Mouse (Mus musculus) embryonic facial prominence, embryonic 11.5 days (tissue): ENCODE data around the gene Dctn1. TPM values are rescaled to one million over a fixed set of nuclear protein-coding genes. Genes with fewer than 3 reads are reported as not detected.
A peak's percentile ranks its signal among the peaks of the same experiment; 100 is the strongest.

ENCODE experiments used
- ATAC-seq: fragments of 200-750 bp; cut with Nextera tagmentation; replicated peaks from 2 replicates; pipeline ENCODE4 v1.8.0; 2017; ENCODE audit warnings: low read depth; ENCODE audit not compliant: insufficient number of reproducible peaks, low FRiP score, low TSS enrichment
- DNase-seq: peaks from one replicate; pipeline ENCODE4 v3.0.0-alpha.2; 2015; ENCODE audit warnings: low spot score
- H3K27ac ChIP-seq: fragments of 300-500 bp; sonication (generic); replicated peaks from 2 replicates; pipeline ENCODE4 v1.5.1; 2014; ENCODE audit warnings: mild to moderate bottlenecking, low read depth, low read length, control low read depth
- H3K27me3 ChIP-seq: fragments of 300-500 bp; sonication (generic); 2 replicates; pipeline ENCODE4 v1.6.1; 2014; ENCODE audit warnings: mild to moderate bottlenecking, low read length, moderate library complexity, mixed read lengths; ENCODE audit not compliant: control insufficient read depth, insufficient read depth
- H3K36me3 ChIP-seq: fragments of 300-500 bp; sonication (generic); replicated peaks from 2 replicates; pipeline ENCODE4 v1.6.1; 2014; ENCODE audit warnings: low read depth, mild to moderate bottlenecking, low read length, moderate library complexity, mixed read lengths; ENCODE audit not compliant: control insufficient read depth, insufficient read depth
- H3K4me1 ChIP-seq: fragments of 300-500 bp; sonication (generic); 2 replicates; pipeline ENCODE4 v1.6.1; 2014; ENCODE audit warnings: low read length, mixed read lengths; ENCODE audit not compliant: control insufficient read depth, insufficient read depth
- H3K4me2 ChIP-seq: fragments of 300-500 bp; sonication (generic); 2 replicates; pipeline ENCODE4 v1.6.1; 2014; ENCODE audit warnings: low read depth, mild to moderate bottlenecking, control low read depth, low read length, moderate library complexity
- H3K4me3 ChIP-seq: fragments of 300-500 bp; sonication (generic); 2 replicates; pipeline ENCODE4 v1.5.1; 2014; ENCODE audit warnings: low read depth, low read length, control low read depth
- H3K9ac ChIP-seq: fragments of 300-500 bp; sonication (generic); replicated peaks from 2 replicates; pipeline ENCODE4 v1.6.1; 2014; ENCODE audit warnings: mild to moderate bottlenecking, control low read depth, low read length
- H3K9me3 ChIP-seq: fragments of 300-500 bp; sonication (generic); replicated peaks from 2 replicates; pipeline ENCODE4 v1.6.1; 2016; ENCODE audit warnings: mild to moderate bottlenecking, low read length, inconsistent platforms, mixed read lengths; ENCODE audit not compliant: control insufficient read depth
- WGBS: fragments of 180-500 bp; shearing (Covaris S2); extraction: QIAGEN DNeasy Blood & Tissue Kit; methylation state at CpG from one replicate; pipeline ENCODE4 v1.1.7; 2014; 5-methylcytosine and 5-hydroxymethylcytosine counted together
- polyA plus RNA-seq: library from polyadenylated mRNA; unstranded; fragments of >200 nt; fragmentation: Nextera tagmentation; extraction: Ambion mirVana; gene quantifications from 2 replicates; pipeline ENCODE4 v1.2.1, GENCODE M21; 2014

Dctn1 gene
- polyA plus RNA-seq, 1 experiment from 2014 or later = 67.0 TPM

DNA sequence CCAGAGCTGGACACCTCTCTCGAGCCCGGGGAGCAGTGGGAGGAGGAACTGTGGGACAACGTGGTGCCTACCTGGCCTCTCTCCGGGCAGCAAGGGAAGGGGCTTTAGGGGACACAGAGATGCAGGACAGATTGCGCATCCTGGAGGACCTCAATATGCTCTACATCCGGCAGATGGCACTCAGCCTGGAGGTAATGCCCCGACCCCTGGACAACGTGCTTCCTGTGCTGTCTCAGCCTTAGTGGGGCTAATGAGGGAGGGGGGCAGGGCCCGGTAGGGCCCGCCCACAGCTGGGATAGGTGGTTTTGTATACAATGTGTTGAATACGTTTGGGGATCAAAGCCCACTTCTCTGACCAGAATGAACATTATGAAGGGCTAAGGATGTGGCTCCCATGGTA, 27.7 kb upstream of the Dctn1 start:
- H3K4me2 ChIP-seq = peak overlapping the region; percentile 88
- under 1% methylated on average over 11 of the region's 11 CpGs for WGBS
- peak overlapping the region; percentile 50 for H3K4me3 ChIP-seq
- no peaks in the 10 kb centered on the region for H3K27me3 ChIP-seq
- ATAC-seq (peak; percentile 21), DNase-seq (peak; percentile 73)
- no peaks in the 10 kb centered on the region for H3K36me3 ChIP-seq
- no peaks in the 10 kb centered on the region for H3K9me3 ChIP-seq
- peak overlapping the region; percentile 99 for H3K27ac ChIP-seq
- peaks cover 9% of the 10 kb centered on the region for H3K4me1 ChIP-seq
- H3K9ac ChIP-seq = peak overlapping the region; percentile 76

GRCm38 (mm10) chr6:83140044-83140443, 25.7 kb upstream of the Dctn1 start:
- 86% methylated on average over 8 of the region's 8 CpGs for WGBS
- DNase-seq (no peak), ATAC-seq (no peak)
- no peak overlapping the region for H3K9ac ChIP-seq
- no peak overlapping the region for H3K27ac ChIP-seq
- no peak overlapping the region for H3K4me3 ChIP-seq
- peaks cover 9% of the 10 kb centered on the region for H3K4me1 ChIP-seq
- no peak overlapping the region for H3K4me2 ChIP-seq
- no peaks in the 10 kb centered on the region for H3K27me3 ChIP-seq
- H3K9me3 ChIP-seq = no peaks in the 10 kb centered on the region
- H3K36me3 ChIP-seq = no peaks in the 10 kb centered on the region

- H3K36me3 ChIP-seq = no peaks in the 10 kb centered on the region
- peak overlapping the region; percentile 27; the same call in 1 of the 2 replicates for H3K4me3 ChIP-seq
- H3K9ac ChIP-seq = peak overlapping the region; percentile 55
- WGBS = 22% methylated on average over 4 of the region's 4 CpGs
- no peaks in the 10 kb centered on the region for H3K27me3 ChIP-seq
- peak overlapping the region; percentile 68 for H3K4me2 ChIP-seq
- no peak for ATAC-seq
- H3K27ac ChIP-seq = no peak overlapping the region
- peaks cover 9% of the 10 kb centered on the region for H3K4me1 ChIP-seq
- DNase-seq = no peak
- H3K9me3 ChIP-seq = no peaks in the 10 kb centered on the region
These were observed 24.1 kb upstream of the Dctn1 start for GRCm38 (mm10) chr6:83141636-83142035.

DNA sequence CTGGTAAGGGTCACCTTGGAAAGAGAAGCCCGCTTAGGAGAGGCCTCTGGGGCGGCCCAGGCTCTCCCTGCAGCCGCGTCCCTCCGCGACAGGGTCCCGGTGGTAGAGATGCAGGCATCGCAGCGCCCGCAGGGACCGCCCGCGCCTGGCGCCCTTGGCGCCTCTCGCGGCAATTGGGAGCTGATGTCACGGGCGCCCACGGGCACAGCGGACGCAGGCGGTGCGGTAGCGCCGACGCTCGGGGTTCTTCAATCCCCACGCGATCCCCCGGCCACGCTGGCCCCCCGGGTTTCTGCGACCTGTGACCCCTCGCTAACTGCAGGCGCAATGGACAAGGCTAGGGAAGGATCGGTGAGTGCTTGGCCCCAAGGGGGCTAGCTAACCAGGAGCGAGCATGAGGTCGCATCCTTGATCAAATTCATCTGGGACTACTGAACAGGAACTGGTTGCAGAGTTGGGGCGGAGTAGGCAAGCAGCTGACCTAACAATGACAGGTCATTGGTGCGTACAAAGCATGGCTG, 23.4 kb upstream of the Dctn1 start:
- Histone ChIP-seq H3K9me3 (no peaks in the 10 kb centered on the region), H3K36me3 (no peaks in the 10 kb centered on the region), H3K4me2 (peak overlapping the region; percentile 68), H3K9ac (peak overlapping the region; percentile 55), H3K4me3 (peak overlapping the region; percentile 27), H3K27me3 (no peaks in the 10 kb centered on the region), H3K4me1 (peaks cover 9% of the 10 kb centered on the region), H3K27ac (0 out of 2 replicates have a peak overlapping the region, but pooled peaks have one; percentile 28)
- DNase-seq = no peak
- WGBS = 2% methylated on average over 41 of the region's 41 CpGs
- no peak for ATAC-seq

GRCm38 (mm10) chr6:83142886-83143285, 22.8 kb upstream of the Dctn1 start:
- WGBS = 54% methylated on average over 11 of the region's 11 CpGs
- H3K4me2 ChIP-seq = no peak overlapping the region
- no peak for ATAC-seq
- no peaks in the 10 kb centered on the region for H3K27me3 ChIP-seq
- no peak overlapping the region for H3K4me3 ChIP-seq
- no peaks in the 10 kb centered on the region for H3K36me3 ChIP-seq
- no peak overlapping the region for H3K27ac ChIP-seq
- DNase-seq = no peak
- H3K4me1 ChIP-seq = peaks cover 9% of the 10 kb centered on the region
- H3K9me3 ChIP-seq = no peaks in the 10 kb centered on the region
- no peak overlapping the region for H3K9ac ChIP-seq

DNA sequence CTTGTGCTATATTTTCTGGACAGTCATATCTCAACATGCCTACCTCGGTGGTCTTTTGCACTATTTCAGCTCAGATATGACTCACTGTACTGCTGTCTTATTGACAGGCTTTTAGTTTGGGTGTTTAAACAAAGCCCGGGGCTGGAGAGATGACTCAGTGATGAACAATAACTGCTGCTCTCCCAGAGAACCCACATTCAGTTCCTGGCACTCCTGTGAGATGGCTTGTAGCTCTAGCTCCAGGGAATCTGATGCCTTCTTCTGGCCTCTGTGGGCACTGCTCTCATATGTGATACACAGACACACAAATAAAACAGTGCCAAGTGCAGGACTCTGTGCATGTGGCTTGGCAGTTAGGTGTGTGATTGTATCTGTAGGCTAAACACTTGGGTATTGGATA, 20.5 kb upstream of the Dctn1 start:
- H3K27me3 ChIP-seq = no peaks in the 10 kb centered on the region
- H3K36me3 ChIP-seq = no peaks in the 10 kb centered on the region; the same call in none of the 2 replicates
- H3K9ac ChIP-seq = no peak overlapping the region
- H3K27ac ChIP-seq = no peak overlapping the region
- peaks cover 7% of the 10 kb centered on the region for H3K4me1 ChIP-seq
- 89% methylated on average over 2 of the region's 2 CpGs for WGBS
- H3K9me3 ChIP-seq = no peaks in the 10 kb centered on the region
- H3K4me2 ChIP-seq = no peak overlapping the region
- no peak for ATAC-seq
- no peak for DNase-seq
- no peak overlapping the region for H3K4me3 ChIP-seq

GRCm38 (mm10) chr6:83145805-83146204, 19.9 kb upstream of the Dctn1 start:
- peaks cover 7% of the 10 kb centered on the region for H3K4me1 ChIP-seq
- 71% methylated on average over 9 of the region's 9 CpGs for whole genome bisulfite sequencing
- no peaks in the 10 kb centered on the region for H3K27me3 ChIP-seq
- H3K36me3 ChIP-seq = no peaks in the 10 kb centered on the region; the same call in none of the 2 replicates
- no peak for ATAC-seq
- H3K9me3 ChIP-seq = no peaks in the 10 kb centered on the region
- H3K4me3 ChIP-seq = no peak overlapping the region
- H3K27ac ChIP-seq = no peak overlapping the region
- DNase-seq = no peak
- no peak overlapping the region for H3K4me2 ChIP-seq
- H3K9ac ChIP-seq = no peak overlapping the region

- Histone ChIP-seq H3K4me1 (peaks cover 2% of the 10 kb centered on the region), H3K36me3 (peaks cover 4% of the 10 kb centered on the region), H3K4me3 (no peak overlapping the region), H3K27me3 (no peaks in the 10 kb centered on the region), H3K4me2 (no peak overlapping the region), H3K9ac (no peak overlapping the region), H3K9me3 (no peaks in the 10 kb centered on the region), H3K27ac (no peak overlapping the region)
- WGBS = 65% methylated on average over 7 of the region's 7 CpGs
- DNase-seq = no peak
- ATAC-seq = no peak
These were observed 18.4 kb upstream of the Dctn1 start for GRCm38 (mm10) chr6:83147280-83147679.
